Mouse (Mus musculus): ENCODE data around the gene Mdh1b. TPM values are rescaled to one million over a fixed set of nuclear protein-coding genes. Genes with fewer than 3 reads are reported as not detected.

Gene Mdh1b
- not detected for polyA plus RNA-seq (2017; shearing (Covaris generic))

GRCm38 (mm10) chr1:63730240-63730771, at the start of gene Mdh1b, which contains the start of gene Fastkd2:
Gene Mdh1b, minus strand, starts transcription at chr1:63730318.
Gene Fastkd2, plus strand, starts transcription at chr1:63730614.

GRCm38 (mm10) chr1:63769167-63769566, 39.0 kb upstream of the Mdh1b start, which contains the start of gene 4933402D24Rik:
Gene 4933402D24Rik, minus strand, starts transcription at chr1:63769267.

GRCm38 (mm10) chr1:63686827-63687226, 43.3 kb downstream of the Mdh1b start, which contains the start of gene Dytn:
Gene Dytn, minus strand, starts transcription at chr1:63686927.

Other genes with a start within 250 kb of the Mdh1b start
- not detected for gene Gm39653, start 114.3 kb downstream of the Mdh1b start, polyA plus RNA-seq (2017; shearing (Covaris generic))
- gene Dytn, start 43.4 kb downstream of the Mdh1b start, polyA plus RNA-seq (2017; shearing (Covaris generic)): not detected
- 37.2 TPM for gene Fastkd2, start 296 bp upstream of the Mdh1b start, polyA plus RNA-seq (2017; shearing (Covaris generic))
- gene 4933402D24Rik, start 38.9 kb upstream of the Mdh1b start, polyA plus RNA-seq (2017; shearing (Covaris generic)): not detected

All from effector memory CD4-positive, alpha-beta T cell, adult 5 months (primary cell).